Mouse (Mus musculus): Measurements from ENCODE around the gene Gstp1. TPM values are rescaled to one million over a fixed set of nuclear protein-coding genes. Genes with fewer than 3 reads are reported as not detected.

The Gstp1 gene
- 793 and 833 TPM in 2 replicates for polyA plus RNA-seq (2015; fragmentation: Nextera tagmentation; extraction: Ambion mirVana)

- Histone ChIP-seq H3K4me2 (ENCODE audit: low read depth, low read length) (peak within 1 kb of the TSS; percentile 90), H3K27me3 (ENCODE audit: control insufficient read depth, insufficient read depth, low read length) (no peaks in the 10 kb centered on the region), H3K4me1 (ENCODE audit: control insufficient read depth, insufficient read depth, low read length) (peaks cover 12% of the 10 kb centered on the region), H3K9me3 (replicated peaks; ENCODE audit: control insufficient read depth, low read length) (no peaks in the 10 kb centered on the region), H3K4me3 (replicated peaks; ENCODE audit: low read length) (peak within 1 kb of the TSS; percentile 89), H3K27ac (ENCODE audit: low read length) (peak within 1 kb of the TSS; percentile 90), H3K36me3 (ENCODE audit: control insufficient read depth, insufficient read depth, low read length) (no peaks in the 10 kb centered on the region; the same call in 1 of the 2 replicates), H3K9ac (ENCODE audit: low read length) (peak within 1 kb of the TSS; percentile 94)
- peak; percentile 87 for ATAC-seq (ENCODE audit: insufficient read depth, low FRiP score)
- WGBS = 0% methylated on average over 26 of the region's 26 CpGs
Observed at GRCm38 (mm10) chr19:4037788-4038232, at the start of gene Gstp1. Gstp1 (minus strand) TSS chr19:4037985.

GRCm38 (mm10) chr19:4087090-4087489 lies 49.3 kb upstream of the Gstp1 start:
- no peaks in the 10 kb centered on the region for H3K27me3 ChIP-seq (ENCODE audit: control insufficient read depth, insufficient read depth, low read length)
- H3K9me3 ChIP-seq (replicated peaks; ENCODE audit: control insufficient read depth, low read length) = no peaks in the 10 kb centered on the region
- WGBS = 86% methylated on average over 5 of the region's 5 CpGs
- H3K36me3 ChIP-seq (ENCODE audit: control insufficient read depth, insufficient read depth, low read length) = no peaks in the 10 kb centered on the region
- no peaks in the 10 kb centered on the region for H3K4me1 ChIP-seq (ENCODE audit: control insufficient read depth, insufficient read depth, low read length)
- no peak overlapping the region for H3K9ac ChIP-seq (ENCODE audit: low read length)
- H3K4me3 ChIP-seq (replicated peaks; ENCODE audit: low read length) = no peak overlapping the region
- ATAC-seq (ENCODE audit: insufficient read depth, low FRiP score) = no peak
- no peak overlapping the region for H3K4me2 ChIP-seq (ENCODE audit: low read depth, low read length)
- H3K27ac ChIP-seq (ENCODE audit: low read length) = no peak overlapping the region

- Histone ChIP-seq H3K27ac (ENCODE audit: low read length) (no peak overlapping the region), H3K4me2 (ENCODE audit: low read depth, low read length) (no peak overlapping the region), H3K9me3 (replicated peaks; ENCODE audit: control insufficient read depth, low read length) (no peaks in the 10 kb centered on the region), H3K9ac (ENCODE audit: low read length) (no peak overlapping the region), H3K4me1 (ENCODE audit: control insufficient read depth, insufficient read depth, low read length) (no peaks in the 10 kb centered on the region), H3K4me3 (replicated peaks; ENCODE audit: low read length) (no peak overlapping the region), H3K36me3 (ENCODE audit: control insufficient read depth, insufficient read depth, low read length) (no peaks in the 10 kb centered on the region), H3K27me3 (ENCODE audit: control insufficient read depth, insufficient read depth, low read length) (no peaks in the 10 kb centered on the region)
- 86% methylated on average over 15 of the region's 15 CpGs for WGBS
- no peak for ATAC-seq (ENCODE audit: insufficient read depth, low FRiP score)
Observed at GRCm38 (mm10) chr19:4086156-4086555, 48.4 kb upstream of the Gstp1 start.

DNA sequence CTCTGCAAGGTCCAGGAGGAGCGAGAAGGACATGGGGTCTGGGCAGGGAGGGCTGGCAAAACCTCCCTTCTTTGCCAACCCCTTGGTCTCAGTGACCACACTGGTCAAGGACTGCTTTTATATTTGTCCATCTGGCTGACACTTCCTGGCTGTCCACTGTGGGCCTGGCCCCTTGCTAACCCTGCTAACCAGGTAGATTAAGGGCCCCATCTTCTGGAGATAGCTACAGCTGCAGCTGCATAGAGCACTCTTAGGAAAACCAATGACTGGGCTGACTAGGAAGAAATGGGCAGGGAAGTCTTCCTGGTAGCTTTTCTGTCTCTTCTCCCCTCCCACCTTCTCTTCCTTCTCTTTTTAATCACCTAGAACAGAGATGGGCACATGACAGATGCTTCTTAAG lies 47.2 kb upstream of the Gstp1 start:
- 0 out of 2 replicates have a peak, but pooled peaks have one; percentile 56 for ATAC-seq (ENCODE audit: insufficient read depth, low FRiP score)

GRCm38 (mm10) chr19:4083826-4084225 lies 46.0 kb upstream of the Gstp1 start:
- WGBS = 21% methylated on average over 8 of the region's 8 CpGs
- ATAC-seq (ENCODE audit: insufficient read depth, low FRiP score) = no peak
- H3K36me3 ChIP-seq (ENCODE audit: control insufficient read depth, insufficient read depth, low read length) = no peaks in the 10 kb centered on the region

More for the DNA sequence above, 47.2 kb upstream of the Gstp1 start:
- Histone ChIP-seq H3K27me3 (ENCODE audit: control insufficient read depth, insufficient read depth, low read length) (no peaks in the 10 kb centered on the region), H3K4me3 (replicated peaks; ENCODE audit: low read length) (no peak overlapping the region), H3K9me3 (replicated peaks; ENCODE audit: control insufficient read depth, low read length) (no peaks in the 10 kb centered on the region), H3K9ac (ENCODE audit: low read length) (no peak overlapping the region), H3K27ac (ENCODE audit: low read length) (no peak overlapping the region), H3K4me1 (ENCODE audit: control insufficient read depth, insufficient read depth, low read length) (no peaks in the 10 kb centered on the region), H3K36me3 (ENCODE audit: control insufficient read depth, insufficient read depth, low read length) (no peaks in the 10 kb centered on the region), H3K4me2 (ENCODE audit: low read depth, low read length) (no peak overlapping the region)
- 89% methylated on average over 1 of the region's 1 CpGs for WGBS

DNA sequence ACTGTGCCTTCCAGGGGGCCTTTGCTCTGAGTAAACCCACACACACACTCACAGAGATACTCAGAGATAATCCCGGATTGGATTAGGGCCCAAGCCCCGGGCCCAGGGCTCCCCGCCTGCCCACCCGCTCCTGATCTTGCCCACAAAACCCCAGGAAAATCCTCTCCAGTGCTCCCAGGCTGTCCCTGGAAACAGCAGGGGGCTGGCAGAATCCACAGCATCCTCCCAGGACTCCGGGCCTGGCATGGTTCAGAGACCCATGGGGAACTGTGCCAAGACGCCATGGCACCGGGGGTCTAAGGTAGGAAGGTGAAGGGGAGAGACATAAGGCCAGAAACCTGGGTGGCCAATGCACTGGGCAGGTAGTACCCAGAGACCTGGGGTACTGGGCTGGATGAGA lies 45.5 kb upstream of the Gstp1 start:
- Histone ChIP-seq H3K9ac (ENCODE audit: low read length) (no peak overlapping the region), H3K36me3 (ENCODE audit: control insufficient read depth, insufficient read depth, low read length) (no peaks in the 10 kb centered on the region), H3K4me2 (ENCODE audit: low read depth, low read length) (no peak overlapping the region), H3K27me3 (ENCODE audit: control insufficient read depth, insufficient read depth, low read length) (no peaks in the 10 kb centered on the region), H3K4me3 (replicated peaks; ENCODE audit: low read length) (no peak overlapping the region), H3K9me3 (replicated peaks; ENCODE audit: control insufficient read depth, low read length) (no peaks in the 10 kb centered on the region), H3K4me1 (ENCODE audit: control insufficient read depth, insufficient read depth, low read length) (no peaks in the 10 kb centered on the region), H3K27ac (ENCODE audit: low read length) (no peak overlapping the region)
- ATAC-seq (ENCODE audit: insufficient read depth, low FRiP score) = no peak
- WGBS = 88% methylated on average over 7 of the region's 7 CpGs

More at GRCm38 (mm10) chr19:4083826-4084225, 46.0 kb upstream of the Gstp1 start:
- no peaks in the 10 kb centered on the region for H3K9me3 ChIP-seq (replicated peaks; ENCODE audit: control insufficient read depth, low read length)
- H3K4me1 ChIP-seq (ENCODE audit: control insufficient read depth, insufficient read depth, low read length) = no peaks in the 10 kb centered on the region
- no peak overlapping the region for H3K9ac ChIP-seq (ENCODE audit: low read length)
- no peaks in the 10 kb centered on the region for H3K27me3 ChIP-seq (ENCODE audit: control insufficient read depth, insufficient read depth, low read length)
- H3K27ac ChIP-seq (ENCODE audit: low read length) = no peak overlapping the region
- no peak overlapping the region for H3K4me2 ChIP-seq (ENCODE audit: low read depth, low read length)
- H3K4me3 ChIP-seq (replicated peaks; ENCODE audit: low read length) = no peak overlapping the region

- ATAC-seq (ENCODE audit: insufficient read depth, low FRiP score) = no peak
- Histone ChIP-seq H3K4me1 (ENCODE audit: control insufficient read depth, insufficient read depth, low read length) (no peaks in the 10 kb centered on the region), H3K9ac (ENCODE audit: low read length) (no peak overlapping the region), H3K4me2 (ENCODE audit: low read depth, low read length) (no peak overlapping the region), H3K27me3 (ENCODE audit: control insufficient read depth, insufficient read depth, low read length) (no peaks in the 10 kb centered on the region), H3K36me3 (ENCODE audit: control insufficient read depth, insufficient read depth, low read length) (no peaks in the 10 kb centered on the region), H3K27ac (ENCODE audit: low read length) (no peak overlapping the region), H3K9me3 (replicated peaks; ENCODE audit: control insufficient read depth, low read length) (no peaks in the 10 kb centered on the region), H3K4me3 (replicated peaks; ENCODE audit: low read length) (no peak overlapping the region)
- WGBS = 79% methylated on average over 11 of the region's 11 CpGs
Observed at GRCm38 (mm10) chr19:4082219-4082965, 44.6 kb upstream of the Gstp1 start.

DNA sequence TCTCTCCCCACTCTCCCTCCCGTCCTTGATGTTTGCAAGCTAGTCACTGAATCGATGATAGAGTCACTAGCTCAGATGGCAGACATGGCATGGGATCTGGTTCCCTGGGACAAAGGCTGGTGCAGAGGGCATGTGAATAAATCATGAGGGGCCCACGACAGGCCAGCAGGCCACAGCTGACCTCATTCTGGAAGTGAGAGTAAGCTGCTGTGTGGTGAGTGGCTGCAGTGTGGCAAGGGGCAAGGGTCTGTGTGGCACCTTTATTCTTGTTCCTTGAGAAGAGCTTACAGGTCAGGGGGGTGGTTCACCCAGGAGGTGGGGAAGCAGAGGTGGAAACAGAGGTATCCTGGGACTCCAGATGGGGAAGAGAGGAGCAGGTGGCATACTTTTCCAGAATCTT lies 43.6 kb upstream of the Gstp1 start, which contains the start of gene Cabp2:
Cabp2 (plus strand) TSS at position 185 of the 400 bp plus-strand sequence.
- no peak within 1 kb of the TSS for H3K4me3 ChIP-seq (replicated peaks; ENCODE audit: low read length)
- WGBS = 58% methylated on average over 3 of the region's 3 CpGs
- no peak within 1 kb of the TSS for H3K9ac ChIP-seq (ENCODE audit: low read length)
- no peaks in the 10 kb centered on the region for H3K36me3 ChIP-seq (ENCODE audit: control insufficient read depth, insufficient read depth, low read length)
- H3K27ac ChIP-seq (ENCODE audit: low read length) = no peak within 1 kb of the TSS
- no peak within 1 kb of the TSS for H3K4me2 ChIP-seq (ENCODE audit: low read depth, low read length)
- H3K9me3 ChIP-seq (replicated peaks; ENCODE audit: control insufficient read depth, low read length) = no peaks in the 10 kb centered on the region
- ATAC-seq (ENCODE audit: insufficient read depth, low FRiP score) = no peak
- H3K4me1 ChIP-seq (ENCODE audit: control insufficient read depth, insufficient read depth, low read length) = no peaks in the 10 kb centered on the region
- no peaks in the 10 kb centered on the region for H3K27me3 ChIP-seq (ENCODE audit: control insufficient read depth, insufficient read depth, low read length)

GRCm38 (mm10) chr19:4080511-4081009 lies 42.8 kb upstream of the Gstp1 start:
- H3K9me3 ChIP-seq (replicated peaks; ENCODE audit: control insufficient read depth, low read length) = no peaks in the 10 kb centered on the region
- no peak overlapping the region for H3K9ac ChIP-seq (ENCODE audit: low read length)
- no peak overlapping the region for H3K27ac ChIP-seq (ENCODE audit: low read length)
- 57% methylated on average over 8 of the region's 8 CpGs for WGBS
- no peak overlapping the region for H3K4me3 ChIP-seq (replicated peaks; ENCODE audit: low read length)
- ATAC-seq (ENCODE audit: insufficient read depth, low FRiP score) = no peak
- H3K4me1 ChIP-seq (ENCODE audit: control insufficient read depth, insufficient read depth, low read length) = no peaks in the 10 kb centered on the region
- H3K4me2 ChIP-seq (ENCODE audit: low read depth, low read length) = no peak overlapping the region
- H3K36me3 ChIP-seq (ENCODE audit: control insufficient read depth, insufficient read depth, low read length) = no peaks in the 10 kb centered on the region
- no peaks in the 10 kb centered on the region for H3K27me3 ChIP-seq (ENCODE audit: control insufficient read depth, insufficient read depth, low read length)
